Mouse (Mus musculus) left cerebral cortex, postnatal 36 days (tissue): ENCODE measurements around the gene Gm9999. TPM values are rescaled to one million over a fixed set of nuclear protein-coding genes. Genes with fewer than 3 reads are reported as not detected.
A peak's percentile ranks its signal among the peaks of the same experiment; 100 is the strongest.
"Not testable (repeated sequence)": the region's sequence is repeated elsewhere in the genome, so short reads cannot be mapped to it uniquely, and the experiment has no call there.

ENCODE experiments used
- DNase-seq, 2 experiments: peaks; one replicate each; pipeline ENCODE4 v3.0.0; 2021 to 2022; ENCODE audit warnings: low spot score in 2 of 2, mixed read lengths in 1 of 2
- intact Hi-C: fragments of 180-260 bp; cut with DNase I; formaldehyde crosslinking; loops from one replicate; pipeline ENCODE4 v1.15.1; 2025
- total RNA-seq, 2 experiments: library from RNA; stranded (reverse); gene quantifications; 2 replicates each; pipeline ENCODE4 v1.2.3; 2021

The Gm9999 gene
- total RNA-seq, 2 experiments from 2014 or later: not detected

DNA sequence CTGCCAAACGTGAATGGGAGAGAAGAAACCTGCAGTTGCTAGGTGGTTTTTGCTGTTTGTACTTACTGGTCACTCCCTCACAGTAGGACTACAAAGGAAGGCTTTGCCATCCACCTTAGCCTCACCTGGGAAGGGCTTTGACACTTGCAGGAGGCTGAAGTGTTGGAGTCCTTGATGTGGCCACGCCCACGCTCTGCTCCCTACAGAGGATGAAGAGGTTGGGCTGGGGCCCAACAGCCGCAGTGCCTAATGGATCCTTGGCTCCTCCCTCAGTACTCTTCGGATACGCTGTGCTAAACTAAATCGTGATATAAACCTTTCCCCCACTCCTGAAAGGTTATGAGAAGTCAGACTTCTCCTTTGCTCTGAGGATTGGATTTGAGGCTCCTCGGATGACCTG lies 37.6 kb downstream of the Gm9999 start:
- intact Hi-C loops: no loop called here

DNA sequence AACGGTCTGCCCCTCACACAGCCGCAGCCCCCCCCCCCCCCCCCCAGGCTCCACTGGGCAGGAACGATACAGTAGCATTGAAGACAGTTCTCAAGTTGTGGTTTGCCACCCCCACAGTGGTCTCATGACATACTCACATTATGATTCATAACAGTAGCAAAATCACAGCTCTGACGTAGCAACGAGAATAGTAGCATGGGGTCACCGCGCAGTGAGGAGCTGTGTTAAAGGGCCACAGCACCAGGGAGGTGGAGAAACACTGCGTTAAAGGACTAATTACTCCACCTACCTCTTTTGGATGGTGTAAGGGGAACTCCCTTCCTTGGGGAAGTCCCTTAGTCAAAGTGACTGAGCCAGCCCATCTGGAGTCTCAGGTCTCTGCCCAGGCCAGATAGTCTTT lies 39.1 kb downstream of the Gm9999 start:
- no peak for DNase-seq
- intact Hi-C loops: loop anchor here (2.0 kb wide), 1 partner anchor 58 kb away; no protein-coding TSS in a partner anchor

More for the DNA sequence above, 37.6 kb downstream of the Gm9999 start:
- DNase-seq: no peak

GRCm38 (mm10) chr7:47023530-47023929 lies 40.1 kb downstream of the Gm9999 start:
- intact Hi-C loops: loop anchor here (1.0 to 2.0 kb wide), 2 partner anchors 57 to 127 kb away; no protein-coding TSS in a partner anchor
- DNase-seq: peak; percentile 67 to 80

- intact Hi-C loops: no loop called here
- DNase-seq: no peak
These were observed 41.1 kb downstream of the Gm9999 start for GRCm38 (mm10) chr7:47024454-47024853.

DNA sequence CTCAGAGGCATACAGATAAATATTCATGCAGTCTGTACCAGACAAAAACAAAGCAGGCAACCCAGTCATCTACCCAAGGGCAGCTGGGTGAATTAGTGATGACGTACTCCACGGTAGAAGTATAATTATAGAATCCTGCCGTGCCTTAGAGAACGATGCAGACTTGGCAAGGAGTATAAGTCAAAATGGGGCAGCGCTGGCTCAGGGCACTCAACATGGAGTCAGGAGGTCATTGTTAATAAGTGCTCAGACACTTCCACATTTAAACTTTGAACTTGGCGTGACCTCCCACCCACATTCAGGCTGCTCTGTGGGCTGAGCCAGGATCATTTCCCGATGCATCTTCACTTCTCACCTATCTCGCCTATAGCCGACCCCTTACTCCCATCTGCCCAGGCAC lies 42.0 kb downstream of the Gm9999 start:
- intact Hi-C loops: loop anchor here (1.0 kb wide), 1 partner anchor 107 kb away; no protein-coding TSS in a partner anchor
- no peak for DNase-seq

DNA sequence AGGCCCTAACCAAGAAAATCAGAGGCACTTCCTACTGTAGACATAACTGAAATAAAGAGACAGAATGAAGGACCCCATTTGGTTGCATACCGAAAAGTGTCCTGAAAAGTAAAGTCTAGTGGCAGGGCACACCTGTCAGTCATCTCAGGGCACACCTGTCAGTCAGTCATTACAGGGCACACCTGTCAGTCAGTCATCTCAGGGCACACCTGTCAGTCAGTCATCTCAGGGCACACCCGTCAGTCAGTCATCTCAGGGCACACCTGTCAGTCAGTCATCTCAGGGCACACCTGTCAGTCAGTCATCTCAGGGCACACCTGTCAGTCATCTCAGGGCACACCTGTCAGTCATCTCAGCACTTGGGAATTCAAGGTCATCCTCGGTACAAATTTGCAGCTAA lies 43.5 kb downstream of the Gm9999 start:
- DNase-seq: not testable (repeated sequence)

DNA sequence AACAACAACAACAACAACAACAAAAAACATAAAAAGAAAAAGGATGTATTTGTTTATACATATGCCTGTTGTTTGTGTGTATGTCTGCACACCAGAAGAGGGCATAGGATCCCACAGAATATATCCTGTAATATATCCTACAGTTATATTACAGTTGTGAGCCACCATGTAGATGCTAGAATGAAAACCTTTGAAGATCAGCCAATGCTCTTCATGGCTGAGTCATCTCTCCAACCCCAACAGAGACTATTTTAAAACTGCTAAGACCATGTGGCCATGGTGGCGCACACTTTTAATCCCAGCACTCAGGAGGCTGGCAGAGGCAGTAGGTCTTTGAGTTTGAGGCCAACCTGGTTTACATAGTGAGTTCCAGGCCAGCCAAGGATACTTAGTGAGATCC lies 44.1 kb downstream of the Gm9999 start:
- intact Hi-C loops: no loop called here

More for the DNA sequence above, 43.5 kb downstream of the Gm9999 start:
- intact Hi-C loops: not testable (repeated sequence)

GRCm38 (mm10) chr7:47030517-47031193 lies 47.3 kb downstream of the Gm9999 start:
- intact Hi-C loops: no loop called here

More for the DNA sequence above, 44.1 kb downstream of the Gm9999 start:
- no peak for DNase-seq

GRCm38 (mm10) chr7:47031371-47031770 lies 48.0 kb downstream of the Gm9999 start:
- DNase-seq: no peak
- intact Hi-C loops: no loop called here

More at GRCm38 (mm10) chr7:47030517-47031193, 47.3 kb downstream of the Gm9999 start:
- no peak for DNase-seq

- no peak for DNase-seq
- intact Hi-C loops: no loop called here
These were observed 51.5 kb downstream of the Gm9999 start for GRCm38 (mm10) chr7:47034785-47035384.

DNA sequence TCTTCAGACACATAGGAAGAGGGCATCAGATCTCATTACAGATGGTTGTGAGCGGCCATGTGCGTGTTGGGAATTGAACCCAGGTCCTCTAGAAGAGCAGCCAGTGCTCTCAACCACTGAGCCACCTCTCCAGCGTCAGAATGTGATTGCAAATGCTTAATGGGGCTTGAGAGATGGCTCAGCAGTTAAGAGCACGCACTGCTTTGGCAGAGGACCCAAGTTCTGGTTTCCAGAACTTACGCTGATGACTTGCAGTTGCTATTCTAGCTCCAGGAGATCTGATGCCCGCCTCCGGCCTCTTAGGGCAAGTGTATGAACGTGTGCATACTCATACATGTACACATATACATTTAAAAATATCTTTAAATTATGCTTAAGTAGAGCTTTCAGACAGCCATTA lies 52.0 kb downstream of the Gm9999 start:
- intact Hi-C loops: no loop called here
- DNase-seq: no peak

Other genes with a start within 250 kb of the Gm9999 start
- not detected for gene Saa1, start 240.6 kb upstream of the Gm9999 start, total RNA-seq
- gene Saa2, start 231.8 kb upstream of the Gm9999 start, total RNA-seq: not detected
- gene Hps5, start 187.5 kb upstream of the Gm9999 start, total RNA-seq: 10 to 100 TPM; 13.8 to 16.6 TPM
- gene Gtf2h1, start 187.5 kb upstream of the Gm9999 start, total RNA-seq: 10 to 100 TPM; 36.9 to 40.3 TPM
- 100 to 1,000 TPM; 352 to 416 TPM for gene Ldha, start 142.1 kb upstream of the Gm9999 start, total RNA-seq
- gene Ldhc, start 122.4 kb upstream of the Gm9999 start, total RNA-seq: not detected
- gene Tsg101, start 63.6 kb upstream of the Gm9999 start, total RNA-seq: 10 to 100 TPM; 73.4 to 76.1 TPM
- 10 to 100 TPM; 11.9 to 12.1 TPM for gene Uevld, start 25.1 kb upstream of the Gm9999 start, total RNA-seq
- 10 to 100 TPM; 15.1 TPM for gene Spty2d1, start 24.8 kb downstream of the Gm9999 start, total RNA-seq
- gene Tmem86a, start 67.0 kb downstream of the Gm9999 start, total RNA-seq: 10 to 100 TPM; 15.1 to 17.1 TPM
- gene Ptpn5, start 150.1 kb downstream of the Gm9999 start, total RNA-seq: 100 to 1,000 TPM; 149 to 184 TPM
- gene Mrgpra6, start 221.3 kb downstream of the Gm9999 start, total RNA-seq: not detected